Mouse (Mus musculus) heart, adult 2 months (tissue): ENCODE results near the gene AC134908.4. TPM values are rescaled to one million over a fixed set of nuclear protein-coding genes. Genes with fewer than 3 reads are reported as not detected.
A peak's percentile ranks its signal among the peaks of the same experiment; 100 is the strongest.
"Not testable (repeated sequence)": the region's sequence is repeated elsewhere in the genome, so short reads cannot be mapped to it uniquely, and the experiment has no call there.

Experiments
- DNase-seq, 2 experiments: peaks; one replicate each; pipeline ENCODE4 v3.0.0; 2021
- H3K27ac ChIP-seq: fragments of 200-600 bp; 2 replicates; pipeline ENCODE4 v1.8.1; 2022
- H3K27me3 ChIP-seq: fragments of 200-500 bp; 2 replicates; pipeline ENCODE4 v1.6.1; 2012; ENCODE audit warnings: mild to moderate bottlenecking, low read length, inconsistent platforms, mixed read lengths; ENCODE audit not compliant: control insufficient read depth, insufficient read depth
- H3K36me3 ChIP-seq: fragments of 200-500 bp; 2 replicates; pipeline ENCODE4 v1.6.1; 2012; ENCODE audit warnings: low read length, inconsistent platforms; ENCODE audit not compliant: control insufficient read depth, insufficient read depth
- H3K4me1 ChIP-seq: fragments of 200-500 bp; 2 replicates; pipeline ENCODE4 v1.6.1; 2011; ENCODE audit warnings: low read length; ENCODE audit not compliant: control insufficient read depth, insufficient read depth
- H3K4me3 ChIP-seq: fragments of 200-600 bp; 2 replicates; pipeline ENCODE4 v1.8.1; 2022
- H3K79me2 ChIP-seq: fragments of 200-500 bp; replicated peaks from 2 replicates; pipeline ENCODE4 v1.6.1; 2012; ENCODE audit warnings: mild to moderate bottlenecking, inconsistent platforms, low read length, moderate library complexity, mixed read lengths; ENCODE audit not compliant: control insufficient read depth, insufficient read depth
- H3K9ac ChIP-seq: fragments of 200-500 bp; 2 replicates; pipeline ENCODE4 v1.6.1; 2012; ENCODE audit warnings: low read depth, mild to moderate bottlenecking, control low read depth, inconsistent platforms, low read length, mixed read lengths
- CTCF ChIP-seq: fragments of 200-600 bp; IDR thresholded peaks from 2 replicates; pipeline ENCODE4 v1.8.1; 2022; ENCODE audit warnings: antibody characterized with exemption, mild to moderate bottlenecking, moderate library complexity
- EP300 ChIP-seq: fragments of 200-500 bp; IDR thresholded peaks from 2 replicates; pipeline ENCODE4 v1.6.1; 2011; ENCODE audit warnings: low read depth, low read length, control low read depth; ENCODE audit not compliant: insufficient read depth
- POLR2A ChIP-seq: fragments of 200-500 bp; IDR thresholded peaks from 2 replicates; pipeline ENCODE4 v1.6.1; 2011; ENCODE audit warnings: mild to moderate bottlenecking, low read depth, low read length, control low read depth; ENCODE audit not compliant: insufficient read depth
- WGBS: fragments of 180-500 bp; shearing (Covaris S2); methylation state at CpG from one replicate; pipeline ENCODE4 v1.1.7; 2018; 5-methylcytosine and 5-hydroxymethylcytosine counted together
- intact Hi-C: fragments of 180-260 bp; cut with DNase I; formaldehyde crosslinking; loops from one replicate; pipeline ENCODE4 v1.15.1; 2025
- polyA plus RNA-seq: library from polyadenylated mRNA; depleted of rRNA; stranded (reverse); fragments of >200 nt; gene quantifications from 2 replicates; pipeline ENCODE4 v1.2.3, GENCODE M21; 2012
- total RNA-seq, 2 experiments: library from RNA; stranded (reverse); gene quantifications; 2 replicates each; pipeline ENCODE4 v1.2.3; 2021

Gene AC134908.4
- total and polyA plus RNA-seq, 3 experiments, result not detected

DNA sequence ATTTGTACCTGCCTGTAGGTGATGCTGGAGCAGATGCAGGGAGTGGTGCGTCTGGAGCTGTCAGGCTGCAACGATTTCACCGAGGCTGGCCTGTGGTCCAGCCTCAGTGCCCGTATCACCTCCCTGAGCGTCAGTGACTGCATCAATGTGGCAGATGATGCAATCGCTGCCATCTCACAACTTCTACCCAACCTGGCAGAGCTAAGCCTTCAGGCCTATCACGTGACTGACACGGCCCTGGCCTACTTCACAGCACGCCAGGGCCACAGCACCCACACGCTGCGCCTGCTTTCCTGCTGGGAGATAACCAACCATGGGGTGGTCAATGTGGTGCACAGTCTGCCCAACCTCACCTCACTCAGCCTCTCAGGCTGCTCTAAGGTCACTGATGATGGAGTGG, 22.2 kb upstream of the AC134908.4 start:
- H3K36me3 ChIP-seq, result no peaks in the 10 kb centered on the region
- intact Hi-C loops, result no loop called here
- no peaks in the 10 kb centered on the region for H3K79me2 ChIP-seq
- WGBS, result 75% methylated on average over 11 of the region's 11 CpGs
- peaks cover 10% of the 10 kb centered on the region for H3K27me3 ChIP-seq
- TF ChIP-seq CTCF, result no peak
- no peak for TF ChIP-seq EP300
- no peak for TF ChIP-seq POLR2A
- H3K27ac ChIP-seq, result no peak overlapping the region
- H3K9ac ChIP-seq, result no peak overlapping the region
- no peak overlapping the region for H3K4me3 ChIP-seq
- H3K4me1 ChIP-seq, result no peaks in the 10 kb centered on the region
- no peak for DNase-seq

DNA sequence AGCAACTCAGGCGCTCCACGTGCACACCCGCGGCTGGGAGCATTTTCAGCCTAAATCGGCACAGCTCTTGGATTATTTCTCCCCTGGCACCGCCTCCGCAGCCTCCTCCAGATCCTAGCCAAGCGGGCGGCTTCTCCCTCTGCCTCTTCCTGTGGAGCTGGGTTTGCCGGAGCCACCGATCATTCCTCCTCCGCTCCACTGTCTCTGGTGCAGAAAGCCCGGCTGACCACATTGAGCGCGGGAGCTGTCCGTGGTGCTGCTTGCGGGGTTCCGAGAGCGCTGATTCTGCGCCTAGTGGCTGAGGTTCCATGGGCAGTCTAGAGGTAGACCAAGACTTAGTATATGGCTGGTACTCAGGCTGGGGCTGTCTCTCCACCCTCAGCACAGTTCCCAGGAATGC, 18.0 kb upstream of the AC134908.4 start:
- Histone ChIP-seq H3K9ac (no peak overlapping the region), H3K36me3 (no peaks in the 10 kb centered on the region), H3K4me3 (no peak overlapping the region), H3K27ac (no peak overlapping the region), H3K79me2 (no peaks in the 10 kb centered on the region), H3K27me3 (no peaks in the 10 kb centered on the region), H3K4me1 (no peaks in the 10 kb centered on the region; the same call in 1 of the 2 replicates)
- peak; percentile 71 to 82 for DNase-seq
- TF ChIP-seq EP300 (0 out of 2 replicates have a peak, but pooled peaks have one; percentile 28), POLR2A (no peak), CTCF (peak; percentile 64)
- 1% methylated on average over 20 of the region's 20 CpGs for WGBS
- intact Hi-C loops, result no loop called here

DNA sequence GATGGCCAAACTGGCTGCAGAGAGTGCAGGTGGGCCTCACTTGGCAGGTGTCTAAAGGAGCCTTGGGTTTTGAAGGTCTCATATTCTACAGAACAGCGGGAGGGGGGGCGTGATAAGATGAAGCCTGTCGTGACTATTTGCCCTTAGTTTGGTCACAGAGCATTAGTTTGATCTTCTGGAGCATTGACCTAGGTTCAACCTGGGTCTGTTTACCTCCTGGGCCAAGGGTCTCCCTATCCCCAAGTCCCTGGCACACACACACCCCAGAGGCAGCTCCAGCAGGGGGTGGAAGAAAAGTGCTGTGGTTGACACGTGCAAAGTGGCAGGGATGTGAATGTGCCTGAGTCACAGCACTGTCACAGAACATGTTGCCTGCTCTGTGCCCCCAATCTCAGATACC, 15.4 kb upstream of the AC134908.4 start:
- Histone ChIP-seq H3K4me3 (no peak overlapping the region), H3K27me3 (no peaks in the 10 kb centered on the region), H3K27ac (no peak overlapping the region), H3K9ac (no peak overlapping the region), H3K36me3 (no peaks in the 10 kb centered on the region), H3K79me2 (no peaks in the 10 kb centered on the region), H3K4me1 (no peaks in the 10 kb centered on the region; the same call in 1 of the 2 replicates)
- TF ChIP-seq EP300 (no peak), POLR2A (no peak), CTCF (no peak)
- WGBS, result 70% methylated on average over 4 of the region's 4 CpGs
- intact Hi-C loops, result no loop called here
- no peak for DNase-seq

DNA sequence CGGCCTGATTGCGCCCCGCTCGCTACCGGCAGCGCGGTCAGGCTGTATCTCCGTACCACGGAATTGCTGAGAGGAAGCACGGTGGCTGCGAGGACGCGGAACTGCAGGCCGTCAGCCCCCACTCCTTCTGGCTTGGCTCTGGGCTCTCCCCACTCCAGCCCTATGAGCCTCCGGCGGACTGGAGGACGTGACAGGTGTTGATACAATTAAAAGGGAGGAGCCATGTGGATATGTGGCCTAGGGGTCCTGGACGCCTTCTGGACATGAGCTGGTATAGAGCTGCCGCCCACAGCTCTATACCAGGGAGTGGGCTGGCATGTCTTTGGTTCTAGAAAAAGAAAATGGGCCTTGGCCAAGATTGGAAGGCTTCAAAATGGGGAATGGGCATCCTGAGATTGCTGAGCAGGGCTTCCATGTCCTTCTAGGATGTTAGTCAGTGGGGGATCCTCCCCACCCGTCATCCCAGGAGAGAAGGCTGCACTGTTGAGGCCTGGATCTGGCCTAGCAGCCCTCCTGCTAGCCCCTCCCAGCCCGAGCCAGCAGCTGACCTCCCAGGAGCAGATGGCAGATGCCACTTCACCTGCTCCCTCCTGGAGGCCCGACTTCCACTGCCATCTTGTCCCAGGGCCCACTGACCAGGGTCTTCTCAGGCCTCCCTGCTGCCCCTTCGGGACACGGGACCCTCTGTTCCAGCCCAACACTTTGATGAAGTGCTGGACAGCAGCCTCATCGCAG, 14.3 kb upstream of the AC134908.4 start:
- Histone ChIP-seq H3K4me3 (peak overlapping the region; percentile 46), H3K27ac (no peak overlapping the region), H3K9ac (peak overlapping the region; percentile 28), H3K27me3 (no peaks in the 10 kb centered on the region), H3K36me3 (no peaks in the 10 kb centered on the region), H3K79me2 (no peaks in the 10 kb centered on the region), H3K4me1 (no peaks in the 10 kb centered on the region; the same call in 1 of the 2 replicates)
- DNase-seq, result no peak
- 16% methylated on average over 24 of the region's 25 CpGs for WGBS
- TF ChIP-seq EP300 (no peak), CTCF (no peak), POLR2A (no peak)
- intact Hi-C loops, result no loop called here

DNA sequence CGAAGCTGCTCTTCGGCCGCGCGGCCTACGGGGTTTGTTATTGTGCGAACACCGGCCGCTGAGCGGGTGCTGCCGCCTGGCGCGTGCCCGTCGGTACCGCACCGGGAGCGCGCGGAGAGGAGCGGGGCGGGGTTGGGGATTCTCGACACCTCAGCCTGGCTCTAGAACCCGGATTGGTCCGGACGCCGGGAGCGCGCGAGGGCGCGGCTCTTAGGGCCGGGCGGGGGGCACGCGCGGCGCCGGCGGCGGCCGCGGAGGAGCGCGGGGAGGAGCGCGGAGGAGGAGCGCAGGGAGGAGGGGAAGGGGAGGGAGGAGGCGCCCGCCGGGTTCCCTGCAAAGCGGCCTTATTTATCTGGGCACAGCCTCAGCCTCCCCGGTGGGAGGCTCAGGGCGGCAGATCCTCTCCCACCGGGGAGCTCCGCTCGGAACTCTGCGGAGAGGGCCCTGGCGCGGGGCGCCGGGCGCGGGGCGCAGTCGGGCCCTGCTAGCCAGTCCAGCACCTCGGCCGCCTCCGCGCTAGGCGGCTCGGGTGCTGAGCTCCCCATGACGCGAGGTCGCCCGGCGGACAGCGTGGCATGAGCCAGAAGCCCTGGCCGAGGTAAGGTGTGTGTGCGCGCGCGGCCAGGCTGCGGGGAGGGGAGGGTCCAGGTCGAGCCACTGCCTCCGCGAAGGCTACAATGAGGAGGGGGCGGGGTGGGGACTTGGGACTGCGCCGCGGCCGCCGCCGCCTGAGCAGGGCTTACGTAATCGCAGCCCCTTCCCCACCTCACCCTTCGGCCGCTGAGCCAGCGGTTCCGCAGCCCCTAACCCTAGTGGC, 13.5 kb upstream of the AC134908.4 start, which contains the start of gene Fbxl16:
Gene Fbxl16 (plus strand): TSS at position 297 of the 817 bp plus-strand sequence.
- Histone ChIP-seq H3K9ac (peak within 1 kb of the TSS; percentile 28), H3K27ac (no peak within 1 kb of the TSS), H3K4me3 (peak within 1 kb of the TSS; percentile 46), H3K4me1 (no peaks in the 10 kb centered on the region; the same call in 1 of the 2 replicates), H3K36me3 (no peaks in the 10 kb centered on the region), H3K27me3 (no peaks in the 10 kb centered on the region), H3K79me2 (no peaks in the 10 kb centered on the region)
- TF ChIP-seq POLR2A (no peak), CTCF (peak; percentile 59)
- intact Hi-C loops, result no loop called here
- 1% methylated on average over 97 of the region's 100 CpGs for WGBS
- peak; percentile 78 for DNase-seq

DNA sequence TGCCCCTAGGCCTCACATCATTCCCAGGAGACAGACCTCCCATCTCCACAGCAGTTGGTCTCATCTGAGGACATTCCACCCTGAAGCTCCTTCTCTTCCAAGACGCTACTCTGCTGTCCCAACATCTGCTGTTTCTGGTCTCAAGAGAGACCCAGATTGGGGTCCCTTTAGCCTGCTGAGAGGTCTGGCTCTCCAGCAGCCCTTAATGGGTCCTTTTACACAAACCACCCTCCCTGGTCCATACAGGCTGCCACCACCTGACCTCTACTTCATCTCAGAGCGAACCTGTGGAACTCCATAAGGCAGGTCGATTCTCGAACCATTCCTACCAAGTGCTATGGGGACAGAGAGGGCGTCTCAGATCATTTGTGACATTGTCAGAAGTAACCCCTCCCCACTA, 12.6 kb upstream of the AC134908.4 start:
- H3K79me2 ChIP-seq, result no peaks in the 10 kb centered on the region
- intact Hi-C loops, result no loop called here
- DNase-seq, result no peak
- H3K27me3 ChIP-seq, result no peaks in the 10 kb centered on the region
- H3K27ac ChIP-seq, result no peak overlapping the region
- no peaks in the 10 kb centered on the region; the same call in 1 of the 2 replicates for H3K4me1 ChIP-seq
- 49% methylated on average over 5 of the region's 5 CpGs for WGBS
- no peak overlapping the region for H3K9ac ChIP-seq
- H3K4me3 ChIP-seq, result no peak overlapping the region
- H3K36me3 ChIP-seq, result no peaks in the 10 kb centered on the region
- TF ChIP-seq POLR2A, result no peak
- TF ChIP-seq CTCF, result no peak
- TF ChIP-seq EP300, result no peak

DNA sequence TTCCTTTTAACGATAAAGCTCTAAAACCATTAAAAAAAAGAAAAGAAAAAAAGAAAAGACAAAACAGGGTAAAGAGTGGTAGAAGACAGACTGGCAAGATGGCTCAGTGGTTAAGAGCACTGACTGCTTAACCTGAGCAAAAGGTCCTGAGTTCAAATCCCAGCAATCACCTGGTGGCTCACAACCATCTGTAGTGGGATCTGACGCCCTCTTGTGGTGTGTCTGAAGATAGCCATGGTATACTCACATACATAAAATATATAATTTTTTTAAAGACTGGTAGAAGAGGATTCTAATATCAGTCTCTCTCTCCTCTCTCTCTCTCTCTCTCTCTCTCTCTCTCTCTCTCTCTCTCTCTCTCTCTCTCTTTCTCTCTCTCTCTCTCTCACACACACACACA, 12.0 kb upstream of the AC134908.4 start:
- H3K4me1 ChIP-seq, H3K27me3 ChIP-seq, H3K9ac ChIP-seq, H3K36me3 ChIP-seq, intact Hi-C loops, H3K27ac ChIP-seq, DNase-seq, H3K4me3 ChIP-seq, H3K79me2 ChIP-seq: not testable (repeated sequence)
- WGBS, result 45% methylated on average over 2 of the region's 2 CpGs
